Mouse (Mus musculus): ENCODE data around the gene Cited2. TPM values are rescaled to one million over a fixed set of nuclear protein-coding genes. Genes with fewer than 3 reads are reported as not detected.

Gene Cited2
- polyA plus RNA-seq, 1 experiment from 2014 or later, result 96.7 TPM

GRCm38 (mm10) chr10:17697376-17698265 lies 25.4 kb upstream of the Cited2 start:
- Histone ChIP-seq H3K9me3 (no peaks in the 10 kb centered on the region), H3K27me3 (no peaks in the 10 kb centered on the region), H3K36me3 (no peaks in the 10 kb centered on the region), H3K4me1 (no peaks in the 10 kb centered on the region), H3K4me3 (no peak overlapping the region), H3K9ac (replicated peaks) (no peak overlapping the region), H3K4me2 (replicated peaks) (no peak overlapping the region), H3K27ac (replicated peaks) (no peak overlapping the region)
- no peak for ATAC-seq (ENCODE audit: low FRiP score, low read depth)
- WGBS, result 72% methylated on average over 7 of the region's 7 CpGs

DNA sequence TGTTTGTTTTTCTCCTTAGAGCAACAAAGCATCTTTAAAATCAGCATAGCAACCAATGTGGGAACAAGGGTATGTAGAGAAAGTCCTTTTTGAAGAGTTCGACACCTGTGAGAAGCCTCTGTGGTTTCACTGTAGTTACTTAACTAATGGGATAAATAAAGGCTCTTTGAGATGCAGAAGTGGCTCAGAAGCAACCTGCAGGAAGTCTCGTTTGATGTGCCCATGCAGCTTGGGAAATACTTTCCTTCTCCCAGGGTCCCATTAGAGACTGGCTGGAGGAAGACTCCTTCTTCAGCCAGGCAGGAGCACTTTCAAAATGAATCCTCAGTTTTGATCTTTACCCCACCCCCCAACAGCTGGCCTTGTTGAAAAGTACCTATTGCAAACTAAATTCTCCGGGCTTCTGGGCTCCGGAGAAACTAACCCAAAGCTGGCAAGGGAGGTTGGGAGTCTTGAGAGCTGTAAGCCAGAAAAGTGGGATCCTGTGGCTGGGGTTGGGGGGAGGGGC lies 17.5 kb upstream of the Cited2 start:
- Histone ChIP-seq H3K9me3 (no peaks in the 10 kb centered on the region), H3K4me2 (replicated peaks) (no peak overlapping the region), H3K36me3 (no peaks in the 10 kb centered on the region), H3K4me3 (no peak overlapping the region), H3K9ac (replicated peaks) (no peak overlapping the region), H3K4me1 (no peaks in the 10 kb centered on the region), H3K27ac (replicated peaks) (no peak overlapping the region), H3K27me3 (no peaks in the 10 kb centered on the region)
- no peak for ATAC-seq (ENCODE audit: low FRiP score, low read depth)
- 12% methylated on average over 4 of the region's 4 CpGs for WGBS

DNA sequence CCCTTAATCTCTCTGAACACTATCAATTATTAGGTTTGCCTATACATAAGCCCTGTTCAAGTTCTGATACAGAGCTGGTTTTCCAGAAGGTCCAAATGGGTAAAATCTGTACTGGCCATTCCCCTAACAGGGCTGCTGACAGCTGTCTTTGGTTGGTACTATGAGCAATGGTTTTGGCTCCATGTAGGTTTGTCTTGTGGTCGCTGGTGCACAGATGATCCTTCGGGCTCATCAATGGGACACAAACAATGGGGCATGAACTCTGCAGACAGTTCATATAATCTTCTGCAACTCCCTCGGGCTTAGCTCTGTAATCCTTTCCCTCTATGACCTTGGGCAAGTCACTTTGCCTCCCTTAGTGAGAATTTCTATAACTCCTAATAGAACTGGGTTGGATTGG lies 12.3 kb upstream of the Cited2 start:
- 68% methylated on average over 3 of the region's 3 CpGs for WGBS
- no peaks in the 10 kb centered on the region for H3K27me3 ChIP-seq

GRCm38 (mm10) chr10:17719009-17719570 lies 3.9 kb upstream of the Cited2 start:
- Histone ChIP-seq H3K4me2 (replicated peaks) (no peak overlapping the region), H3K9ac (replicated peaks) (no peak overlapping the region), H3K27me3 (no peaks in the 10 kb centered on the region), H3K4me3 (no peak overlapping the region), H3K36me3 (no peaks in the 10 kb centered on the region), H3K4me1 (no peaks in the 10 kb centered on the region), H3K27ac (replicated peaks) (no peak overlapping the region), H3K9me3 (no peaks in the 10 kb centered on the region)
- no peak for ATAC-seq (ENCODE audit: low FRiP score, low read depth)
- WGBS, result 87% methylated on average over 4 of the region's 4 CpGs

More for the DNA sequence above, 12.3 kb upstream of the Cited2 start:
- H3K9me3 ChIP-seq, result no peaks in the 10 kb centered on the region
- H3K36me3 ChIP-seq, result no peaks in the 10 kb centered on the region
- H3K4me3 ChIP-seq, result no peak overlapping the region
- no peak overlapping the region for H3K9ac ChIP-seq (replicated peaks)
- H3K4me2 ChIP-seq (replicated peaks), result no peak overlapping the region
- no peak overlapping the region for H3K27ac ChIP-seq (replicated peaks)
- no peak for ATAC-seq (ENCODE audit: low FRiP score, low read depth)
- no peaks in the 10 kb centered on the region for H3K4me1 ChIP-seq

DNA sequence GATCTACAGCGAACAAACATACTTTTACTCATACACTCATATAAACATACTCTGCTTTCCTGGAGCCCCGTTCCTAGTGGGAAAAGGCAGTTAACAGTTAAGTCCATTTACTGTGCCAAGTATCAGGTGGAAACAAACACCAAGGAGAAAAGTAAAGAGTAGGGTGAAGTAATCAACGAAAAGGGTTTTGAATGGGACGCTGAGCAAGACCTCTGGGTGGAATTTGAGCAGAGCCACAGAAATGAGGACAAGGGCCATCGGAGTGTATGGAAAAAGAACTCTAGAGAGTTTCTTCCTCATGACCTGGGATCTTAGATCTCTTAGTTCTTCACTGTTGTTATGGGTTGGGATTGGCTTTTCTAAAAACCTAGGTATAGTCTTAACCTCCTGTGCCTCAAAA lies 3.4 kb upstream of the Cited2 start:
- H3K9ac ChIP-seq (replicated peaks), result no peak overlapping the region
- no peaks in the 10 kb centered on the region for H3K4me1 ChIP-seq
- no peak overlapping the region for H3K4me2 ChIP-seq (replicated peaks)
- H3K9me3 ChIP-seq, result no peaks in the 10 kb centered on the region
- no peaks in the 10 kb centered on the region for H3K27me3 ChIP-seq
- H3K27ac ChIP-seq (replicated peaks), result no peak overlapping the region
- ATAC-seq (ENCODE audit: low FRiP score, low read depth), result no peak
- H3K4me3 ChIP-seq, result no peak overlapping the region
- 92% methylated on average over 5 of the region's 5 CpGs for WGBS
- H3K36me3 ChIP-seq, result no peaks in the 10 kb centered on the region

DNA sequence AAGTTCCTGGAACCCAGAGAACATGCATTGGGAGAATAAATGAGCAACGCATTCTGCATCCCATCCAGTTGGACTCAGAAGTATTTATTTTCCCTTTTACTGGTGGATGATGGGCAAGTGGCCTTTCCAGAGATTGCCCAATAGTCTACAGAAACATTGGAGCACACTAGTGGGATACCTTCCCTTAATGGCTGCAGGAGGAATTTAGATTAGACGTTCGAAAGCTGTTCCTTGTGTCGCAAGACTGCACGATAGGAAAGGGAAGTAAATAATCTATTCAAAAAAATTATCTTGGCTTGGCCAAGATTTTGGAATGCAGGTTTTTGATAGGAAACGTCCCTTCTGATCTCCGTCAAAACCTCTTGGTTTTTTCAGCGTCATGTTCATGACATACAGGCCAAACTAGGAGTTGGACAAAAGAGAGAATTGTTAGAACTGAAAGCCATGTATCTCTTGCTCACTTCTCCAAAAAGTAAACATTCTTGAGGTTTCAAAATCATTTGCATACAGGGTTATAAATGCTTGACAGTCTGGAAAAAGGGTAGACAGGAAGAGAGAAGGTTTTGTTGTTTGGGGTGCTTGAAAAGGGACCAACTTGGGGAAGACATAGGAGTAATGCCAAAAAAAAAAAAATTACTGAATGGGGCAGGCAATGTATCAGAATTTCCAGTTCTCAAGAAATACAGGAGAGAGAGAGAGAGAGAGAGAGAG lies 2.0 kb upstream of the Cited2 start:
- peak overlapping the region; percentile 95; the same call in 1 of the 2 replicates for H3K9ac ChIP-seq (replicated peaks)
- ATAC-seq (ENCODE audit: low FRiP score, low read depth), result no peak
- no peaks in the 10 kb centered on the region for H3K36me3 ChIP-seq
- H3K27ac ChIP-seq (replicated peaks), result peak overlapping the region; percentile 99
- H3K4me2 ChIP-seq (replicated peaks), result peak overlapping the region; percentile 69
- no peaks in the 10 kb centered on the region for H3K27me3 ChIP-seq
- 85% methylated on average over 8 of the region's 8 CpGs for WGBS
- peaks cover 5% of the 10 kb centered on the region; the same call in 1 of the 2 replicates for H3K4me1 ChIP-seq
- H3K9me3 ChIP-seq, result no peaks in the 10 kb centered on the region
- H3K4me3 ChIP-seq, result peak overlapping the region; percentile 94

GRCm38 (mm10) chr10:17721602-17722121 lies 1.4 kb upstream of the Cited2 start:
- under 1% methylated on average over 21 of the region's 21 CpGs for WGBS
- Histone ChIP-seq H3K27me3 (no peaks in the 10 kb centered on the region), H3K4me1 (peaks cover 11% of the 10 kb centered on the region; the same call in 1 of the 2 replicates), H3K4me3 (peak overlapping the region; percentile 94), H3K4me2 (replicated peaks) (peak overlapping the region; percentile 69), H3K27ac (replicated peaks) (peak overlapping the region; percentile 99), H3K36me3 (no peaks in the 10 kb centered on the region), H3K9me3 (no peaks in the 10 kb centered on the region), H3K9ac (replicated peaks) (peak overlapping the region; percentile 95)
- peak; percentile 11 for ATAC-seq (ENCODE audit: low FRiP score, low read depth)

DNA sequence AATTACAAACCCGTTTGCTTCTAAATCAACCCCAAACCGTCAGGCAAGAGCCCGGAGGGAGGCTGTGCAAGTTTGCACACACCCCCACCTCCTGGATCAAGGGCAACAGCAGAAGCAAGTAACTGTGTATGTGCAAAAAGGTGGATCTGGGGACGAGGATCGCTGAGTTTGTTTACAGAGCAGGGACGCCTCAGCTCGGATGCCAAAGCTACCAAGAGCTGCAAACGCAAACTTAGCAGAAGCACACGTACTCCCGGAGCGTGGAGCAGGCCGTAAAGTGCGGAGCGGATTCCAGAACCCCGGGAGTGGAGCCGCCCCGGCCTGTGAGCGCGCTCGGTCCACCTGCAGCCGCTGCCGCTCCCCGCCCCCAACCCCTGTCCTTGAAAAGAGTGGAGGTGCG lies 860 bp upstream of the Cited2 start:
- H3K4me2 ChIP-seq (replicated peaks), result peak overlapping the region; percentile 69
- H3K27ac ChIP-seq (replicated peaks), result peak overlapping the region; percentile 99
- WGBS, result under 1% methylated on average over 24 of the region's 24 CpGs
- H3K27me3 ChIP-seq, result no peaks in the 10 kb centered on the region
- peak overlapping the region; percentile 94 for H3K4me3 ChIP-seq
- no peaks in the 10 kb centered on the region for H3K9me3 ChIP-seq
- peak; percentile 80 for ATAC-seq (ENCODE audit: low FRiP score, low read depth)
- H3K36me3 ChIP-seq, result no peaks in the 10 kb centered on the region
- H3K9ac ChIP-seq (replicated peaks), result peak overlapping the region; percentile 95
- peaks cover 15% of the 10 kb centered on the region for H3K4me1 ChIP-seq

DNA sequence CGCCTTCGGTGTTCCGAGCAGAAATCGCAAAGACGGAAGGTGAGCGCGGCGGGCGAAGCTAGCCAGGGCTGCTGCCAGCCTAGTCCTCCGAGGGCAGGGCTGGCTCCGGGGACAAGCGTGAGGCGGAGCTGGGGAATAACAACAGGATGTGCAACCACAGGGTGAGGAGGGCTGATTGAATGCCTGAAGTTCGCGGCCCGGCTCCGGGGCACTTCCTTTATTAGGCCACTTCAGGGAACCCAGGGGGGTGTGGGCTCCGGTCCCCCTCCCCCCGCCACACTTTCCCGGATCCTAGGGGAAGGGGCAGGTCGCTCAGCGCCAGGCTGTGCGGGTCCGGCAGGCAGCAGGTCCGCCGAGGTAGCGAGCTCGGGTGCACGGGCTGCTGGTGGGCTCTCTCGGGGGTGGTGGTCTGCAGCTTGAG lies 413 bp downstream of the Cited2 start:
- Histone ChIP-seq H3K27me3 (no peaks in the 10 kb centered on the region), H3K4me2 (replicated peaks) (peak overlapping the region; percentile 69), H3K4me1 (peaks cover 21% of the 10 kb centered on the region), H3K9me3 (no peaks in the 10 kb centered on the region), H3K4me3 (peak overlapping the region; percentile 94), H3K36me3 (no peaks in the 10 kb centered on the region), H3K9ac (replicated peaks) (peak overlapping the region; percentile 95), H3K27ac (replicated peaks) (peak overlapping the region; percentile 99)
- peak; percentile 50 for ATAC-seq (ENCODE audit: low FRiP score, low read depth)
- under 1% methylated on average over 30 of the region's 30 CpGs for WGBS

GRCm38 (mm10) chr10:17723871-17724741 lies 1.1 kb downstream of the Cited2 start:
- Histone ChIP-seq H3K4me1 (peaks cover 21% of the 10 kb centered on the region), H3K27me3 (no peaks in the 10 kb centered on the region), H3K36me3 (no peaks in the 10 kb centered on the region), H3K9me3 (no peaks in the 10 kb centered on the region), H3K27ac (replicated peaks) (peak overlapping the region; percentile 99), H3K9ac (replicated peaks) (peak overlapping the region; percentile 95), H3K4me3 (peak overlapping the region; percentile 94), H3K4me2 (replicated peaks) (peak overlapping the region; percentile 69)
- under 1% methylated on average over 65 of the region's 65 CpGs for WGBS
- peak; percentile 12 for ATAC-seq (ENCODE audit: low FRiP score, low read depth)

DNA sequence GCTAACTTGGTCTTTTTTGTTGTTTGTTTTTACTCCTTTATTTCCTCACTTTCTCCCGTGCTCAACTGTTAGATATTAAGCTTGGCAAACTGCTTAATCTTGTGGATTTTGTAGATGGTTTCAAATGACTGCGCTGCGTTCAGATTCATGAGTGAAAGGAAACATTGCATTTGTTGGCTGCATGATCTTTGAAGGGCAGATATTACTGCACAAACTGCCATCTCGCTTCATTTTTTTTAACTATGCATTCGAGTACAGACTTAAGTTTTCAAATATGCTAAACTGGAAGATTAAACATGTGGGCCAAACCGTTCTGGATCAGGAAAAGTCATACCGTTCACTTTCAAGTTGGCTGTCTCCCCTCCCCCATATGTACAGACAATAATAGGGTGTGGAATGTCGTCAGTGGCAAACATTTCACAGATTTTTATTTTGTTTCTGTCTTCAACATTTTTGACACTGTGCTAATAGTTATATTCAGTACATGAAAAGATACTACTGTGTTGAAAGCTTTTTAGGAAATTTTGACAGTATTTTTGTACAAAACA lies 2.1 kb downstream of the Cited2 start:
- Histone ChIP-seq H3K9me3 (no peaks in the 10 kb centered on the region), H3K4me3 (peak overlapping the region; percentile 94), H3K36me3 (no peaks in the 10 kb centered on the region), H3K27ac (replicated peaks) (0 out of 2 replicates have a peak overlapping the region, but pooled peaks have one; percentile 22), H3K4me2 (replicated peaks) (peak overlapping the region; percentile 69), H3K4me1 (peaks cover 21% of the 10 kb centered on the region), H3K27me3 (no peaks in the 10 kb centered on the region), H3K9ac (replicated peaks) (peak overlapping the region; percentile 95)
- WGBS, result 11% methylated on average over 8 of the region's 8 CpGs
- ATAC-seq (ENCODE audit: low FRiP score, low read depth), result no peak

All from midbrain, embryonic 12.5 days (tissue).